Mouse (Mus musculus) limb, embryonic 10.5 days (tissue): ENCODE measurements around the gene Rsad2. TPM values are rescaled to one million over a fixed set of nuclear protein-coding genes. Genes with fewer than 3 reads are reported as not detected.

Experiments
- DNase-seq: peaks from one replicate; pipeline ENCODE4 v3.0.0-alpha.2; 2017; ENCODE audit warnings: low spot score
- H3K27ac ChIP-seq: fragments of 300-500 bp; sonication (generic); 2 replicates; pipeline ENCODE4 v1.5.1; 2016; ENCODE audit warnings: mild to moderate bottlenecking
- H3K27me3 ChIP-seq: fragments of 300-500 bp; sonication (generic); 2 replicates; pipeline ENCODE4 v1.6.1; 2016; ENCODE audit warnings: low read depth, mild to moderate bottlenecking; ENCODE audit not compliant: poor library complexity, severe bottlenecking
- H3K36me3 ChIP-seq: fragments of 300-500 bp; sonication (generic); 2 replicates; pipeline ENCODE4 v1.6.1; 2016; ENCODE audit warnings: mild to moderate bottlenecking, moderate library complexity
- H3K4me1 ChIP-seq: fragments of 300-500 bp; sonication (generic); 2 replicates; pipeline ENCODE4 v1.6.1; 2016
- H3K4me3 ChIP-seq: fragments of 300-500 bp; sonication (generic); 2 replicates; pipeline ENCODE4 v1.5.1; 2016; ENCODE audit warnings: mild to moderate bottlenecking, moderate library complexity
- H3K9me3 ChIP-seq: fragments of 300-500 bp; sonication (generic); replicated peaks from 2 replicates; pipeline ENCODE4 v1.6.1; 2016; ENCODE audit warnings: mild to moderate bottlenecking
- WGBS: fragments of 180-500 bp; shearing (Covaris S2); methylation state at CpG from one replicate; pipeline ENCODE4 v1.1.7; 2016; 5-methylcytosine and 5-hydroxymethylcytosine counted together
- polyA plus RNA-seq: library from polyadenylated mRNA; unstranded; fragments of >200 nt; fragmentation: Nextera tagmentation; extraction: Ambion mirVana; gene quantifications from 2 replicates; pipeline ENCODE4 v1.2.1, GENCODE M21; 2016

The Rsad2 gene
- polyA plus RNA-seq, 1 experiment from 2014 or later: 0.94 TPM

DNA sequence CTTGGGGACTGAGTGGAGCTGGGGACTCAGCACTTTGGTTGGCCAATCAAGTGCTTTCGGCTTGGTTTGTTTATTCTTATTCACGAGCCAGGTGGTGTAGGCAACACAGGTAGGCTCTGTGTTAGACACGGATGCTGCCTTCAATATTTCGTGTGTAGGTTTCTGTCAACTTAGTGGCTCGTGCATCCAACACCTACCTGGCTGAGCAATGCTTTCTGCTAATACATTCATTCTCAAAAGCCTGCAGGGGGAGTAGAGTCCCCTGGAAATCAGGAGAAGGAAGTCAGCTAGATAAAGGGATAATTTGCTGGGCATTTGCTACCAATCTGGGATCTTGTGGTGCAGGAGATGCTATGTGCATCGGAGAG lies 13.8 kb upstream of the Rsad2 start:
- H3K9me3 ChIP-seq: no peaks in the 10 kb centered on the region
- peaks cover 14% of the 10 kb centered on the region; the same call in 1 of the 2 replicates for H3K27me3 ChIP-seq
- DNase-seq: no peak
- peak overlapping the region; percentile 85 for H3K4me3 ChIP-seq
- peaks cover 15% of the 10 kb centered on the region for H3K4me1 ChIP-seq
- peak overlapping the region; percentile 91 for H3K27ac ChIP-seq
- WGBS: 37% methylated on average over 6 of the region's 6 CpGs
- no peaks in the 10 kb centered on the region for H3K36me3 ChIP-seq

DNA sequence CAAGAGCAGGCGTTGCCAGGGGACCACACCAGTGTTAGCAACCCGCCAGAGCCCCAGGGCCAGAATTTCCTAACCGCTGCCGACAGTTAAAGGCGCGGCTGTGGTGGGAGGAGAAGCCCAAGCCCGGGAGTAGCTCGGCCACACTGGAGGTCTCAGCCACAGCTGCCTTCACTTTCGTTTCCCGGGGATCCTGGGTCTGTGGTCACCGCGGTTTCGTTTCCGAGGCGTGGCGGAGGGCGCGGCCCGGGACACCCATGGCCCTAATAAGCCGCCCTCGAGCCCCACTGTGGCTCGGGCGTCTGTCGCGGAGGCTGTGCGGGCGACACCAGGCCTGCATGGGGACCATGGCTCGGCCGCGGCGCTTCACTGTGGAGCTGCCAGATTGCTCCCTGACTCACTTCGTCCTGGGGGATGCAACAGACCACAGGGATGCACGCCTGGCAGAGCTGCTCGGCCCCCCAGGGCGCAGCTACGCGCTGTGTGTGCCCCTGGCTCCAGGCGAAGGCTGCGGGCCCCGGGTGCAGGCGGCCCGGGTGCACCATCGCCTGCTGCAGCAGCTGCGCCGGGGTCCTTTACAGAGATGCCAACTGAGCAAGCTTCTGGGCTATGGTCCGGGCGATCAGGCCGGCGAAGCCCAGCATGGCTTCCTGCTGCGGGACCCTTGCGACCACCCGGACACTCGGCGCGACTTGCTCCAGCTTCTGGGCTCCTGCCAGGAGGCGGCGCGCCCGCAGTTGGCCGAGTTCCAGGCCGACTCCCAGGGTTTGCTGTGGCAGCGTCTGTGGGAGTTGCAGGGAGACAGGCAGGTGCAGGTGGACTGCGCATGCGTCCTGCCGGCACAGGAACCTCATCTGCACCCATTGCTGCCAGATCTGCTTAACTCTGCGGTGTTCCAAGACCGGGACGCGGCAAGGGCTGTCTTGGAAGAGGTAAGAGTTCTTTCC lies 13.1 kb upstream of the Rsad2 start, which contains the start of gene Cmpk2:
Gene Cmpk2 (plus strand): TSS at position 107 of the 944 bp plus-strand sequence.
- Histone ChIP-seq H3K27ac (peak within 1 kb of the TSS; percentile 91), H3K9me3 (no peaks in the 10 kb centered on the region), H3K27me3 (peaks cover 14% of the 10 kb centered on the region; the same call in 1 of the 2 replicates), H3K4me1 (peaks cover 15% of the 10 kb centered on the region), H3K4me3 (peak within 1 kb of the TSS; percentile 85), H3K36me3 (no peaks in the 10 kb centered on the region)
- under 1% methylated on average over 69 of the region's 69 CpGs for WGBS
- peak; percentile 85 for DNase-seq

DNA sequence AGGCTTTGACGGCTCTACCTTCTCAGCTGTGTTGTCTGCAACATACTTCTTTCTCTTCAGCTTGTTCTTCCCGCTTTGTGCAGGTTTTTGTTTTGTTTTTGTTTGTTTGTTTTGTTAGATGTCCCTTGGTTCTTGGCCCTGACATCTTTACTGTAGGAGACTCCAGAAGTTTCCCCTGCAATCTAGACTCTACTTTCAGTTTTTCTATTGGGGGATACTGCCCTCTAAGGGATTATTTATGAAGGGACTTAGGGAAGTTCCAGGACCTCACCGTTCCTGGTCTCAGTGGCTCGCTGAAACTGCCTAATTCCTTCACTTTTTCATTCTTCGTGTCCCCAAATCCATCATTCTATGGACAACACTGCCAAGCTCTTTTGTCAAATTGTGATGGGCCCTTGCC lies 9.3 kb upstream of the Rsad2 start:
- WGBS: 77% methylated on average over 5 of the region's 5 CpGs

GRCm38 (mm10) chr12:26460091-26460490 lies 3.8 kb upstream of the Rsad2 start:
- H3K27me3 ChIP-seq: no peaks in the 10 kb centered on the region
- no peaks in the 10 kb centered on the region for H3K36me3 ChIP-seq
- no peak overlapping the region for H3K27ac ChIP-seq
- no peak overlapping the region for H3K4me3 ChIP-seq
- WGBS: 66% methylated on average over 2 of the region's 2 CpGs
- DNase-seq: no peak
- H3K9me3 ChIP-seq: no peaks in the 10 kb centered on the region
- H3K4me1 ChIP-seq: peaks cover 10% of the 10 kb centered on the region

More for the DNA sequence above, 9.3 kb upstream of the Rsad2 start:
- no peak for DNase-seq
- H3K4me3 ChIP-seq: no peak overlapping the region
- H3K36me3 ChIP-seq: no peaks in the 10 kb centered on the region
- peaks cover 15% of the 10 kb centered on the region for H3K4me1 ChIP-seq
- H3K9me3 ChIP-seq: no peaks in the 10 kb centered on the region
- H3K27ac ChIP-seq: no peak overlapping the region
- peaks cover 6% of the 10 kb centered on the region; the same call in 1 of the 2 replicates for H3K27me3 ChIP-seq

- Histone ChIP-seq H3K36me3 (no peaks in the 10 kb centered on the region), H3K4me1 (peaks cover 10% of the 10 kb centered on the region), H3K27me3 (no peaks in the 10 kb centered on the region), H3K27ac (no peak overlapping the region), H3K4me3 (no peak overlapping the region), H3K9me3 (no peaks in the 10 kb centered on the region)
- WGBS: 66% methylated on average over 5 of the region's 5 CpGs
- no peak for DNase-seq
Observed at GRCm38 (mm10) chr12:26454682-26455081, 1.6 kb downstream of the Rsad2 start.

- Histone ChIP-seq H3K9me3 (no peaks in the 10 kb centered on the region), H3K36me3 (no peaks in the 10 kb centered on the region), H3K4me3 (no peak overlapping the region), H3K4me1 (peaks cover 10% of the 10 kb centered on the region), H3K27me3 (no peaks in the 10 kb centered on the region), H3K27ac (no peak overlapping the region)
- 70% methylated on average over 4 of the region's 4 CpGs for WGBS
- no peak for DNase-seq
Observed at GRCm38 (mm10) chr12:26452951-26453350, 3.3 kb downstream of the Rsad2 start.

DNA sequence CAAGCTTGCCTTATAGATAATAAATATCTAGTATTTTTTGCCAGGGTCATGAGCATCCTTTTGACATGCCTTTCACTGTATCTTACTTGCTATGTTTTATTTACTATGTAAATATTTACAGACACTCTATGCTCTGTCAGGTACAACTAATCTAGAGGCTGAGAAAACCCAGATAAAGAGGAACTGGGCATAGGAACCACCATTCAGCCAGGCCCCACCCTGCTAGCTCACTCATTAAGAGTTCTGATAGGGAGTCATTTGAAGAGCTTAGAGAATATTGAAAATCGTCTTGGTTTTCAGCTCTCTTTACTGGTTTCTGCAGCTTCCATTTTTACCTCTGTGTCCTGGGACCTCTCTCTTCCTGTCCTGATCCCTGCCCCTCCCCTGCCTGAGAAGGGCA lies 5.1 kb downstream of the Rsad2 start:
- Histone ChIP-seq H3K27ac (no peak overlapping the region), H3K4me1 (peaks cover 5% of the 10 kb centered on the region), H3K36me3 (no peaks in the 10 kb centered on the region), H3K9me3 (no peaks in the 10 kb centered on the region), H3K4me3 (no peak overlapping the region), H3K27me3 (no peaks in the 10 kb centered on the region)
- DNase-seq: no peak
- WGBS: 76% methylated on average over 1 of the region's 1 CpGs

GRCm38 (mm10) chr12:26449483-26449882 lies 6.8 kb downstream of the Rsad2 start:
- Histone ChIP-seq H3K27me3 (no peaks in the 10 kb centered on the region), H3K27ac (no peak overlapping the region), H3K36me3 (no peaks in the 10 kb centered on the region), H3K4me1 (no peaks in the 10 kb centered on the region), H3K4me3 (no peak overlapping the region), H3K9me3 (no peaks in the 10 kb centered on the region)
- 99% methylated on average over 2 of the region's 2 CpGs for whole genome bisulfite sequencing
- DNase-seq: no peak

- H3K9me3 ChIP-seq: no peaks in the 10 kb centered on the region
- no peaks in the 10 kb centered on the region for H3K27me3 ChIP-seq
- no peaks in the 10 kb centered on the region for H3K4me1 ChIP-seq
- no peak overlapping the region for H3K27ac ChIP-seq
- no peak for DNase-seq
- H3K36me3 ChIP-seq: no peaks in the 10 kb centered on the region
- WGBS: 86% methylated on average over 4 of the region's 4 CpGs
- no peak overlapping the region for H3K4me3 ChIP-seq
Observed at GRCm38 (mm10) chr12:26446377-26447045, 9.7 kb downstream of the Rsad2 start.

- Histone ChIP-seq H3K9me3 (no peaks in the 10 kb centered on the region), H3K27ac (no peak overlapping the region), H3K36me3 (no peaks in the 10 kb centered on the region), H3K4me3 (no peak overlapping the region), H3K27me3 (no peaks in the 10 kb centered on the region), H3K4me1 (no peaks in the 10 kb centered on the region)
- DNase-seq: no peak
- WGBS: 91% methylated on average over 2 of the region's 2 CpGs
Observed at GRCm38 (mm10) chr12:26444511-26444910, 11.7 kb downstream of the Rsad2 start.

DNA sequence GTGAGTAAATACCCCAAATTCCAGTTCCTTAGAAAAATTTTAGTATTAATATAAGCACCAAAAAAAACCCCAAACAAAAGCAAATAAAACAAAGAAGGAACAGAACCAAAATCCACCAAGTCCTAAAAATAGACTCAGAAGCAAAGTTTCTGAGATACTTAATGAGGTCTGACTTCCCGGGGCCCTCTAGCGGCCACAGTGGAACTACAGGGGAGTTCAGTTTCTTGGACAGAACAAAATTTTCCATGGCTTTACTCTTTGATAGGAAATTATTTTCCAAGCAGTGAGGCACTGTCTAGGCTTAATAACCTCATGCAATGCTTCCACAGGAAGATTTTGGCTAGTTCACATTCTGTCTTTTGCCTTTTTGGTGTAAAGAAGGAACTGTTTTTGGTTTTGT lies 12.2 kb downstream of the Rsad2 start:
- Histone ChIP-seq H3K4me3 (no peak overlapping the region), H3K9me3 (no peaks in the 10 kb centered on the region), H3K27ac (no peak overlapping the region), H3K36me3 (no peaks in the 10 kb centered on the region), H3K27me3 (no peaks in the 10 kb centered on the region), H3K4me1 (0 out of 2 replicates have a peak, but pooled peaks cover 3% of the 10 kb centered on the region)
- DNase-seq: peak; percentile 76
- WGBS: 1% methylated on average over 2 of the region's 2 CpGs

- no peaks in the 10 kb centered on the region for H3K36me3 ChIP-seq
- WGBS: 51% methylated on average over 3 of the region's 3 CpGs
- no peaks in the 10 kb centered on the region for H3K9me3 ChIP-seq
- H3K4me1 ChIP-seq: 0 out of 2 replicates have a peak, but pooled peaks cover 9% of the 10 kb centered on the region
- DNase-seq: no peak
- no peaks in the 10 kb centered on the region for H3K27me3 ChIP-seq
- no peak overlapping the region for H3K4me3 ChIP-seq
- H3K27ac ChIP-seq: no peak overlapping the region
Observed at GRCm38 (mm10) chr12:26439366-26439765, 16.9 kb downstream of the Rsad2 start.

DNA sequence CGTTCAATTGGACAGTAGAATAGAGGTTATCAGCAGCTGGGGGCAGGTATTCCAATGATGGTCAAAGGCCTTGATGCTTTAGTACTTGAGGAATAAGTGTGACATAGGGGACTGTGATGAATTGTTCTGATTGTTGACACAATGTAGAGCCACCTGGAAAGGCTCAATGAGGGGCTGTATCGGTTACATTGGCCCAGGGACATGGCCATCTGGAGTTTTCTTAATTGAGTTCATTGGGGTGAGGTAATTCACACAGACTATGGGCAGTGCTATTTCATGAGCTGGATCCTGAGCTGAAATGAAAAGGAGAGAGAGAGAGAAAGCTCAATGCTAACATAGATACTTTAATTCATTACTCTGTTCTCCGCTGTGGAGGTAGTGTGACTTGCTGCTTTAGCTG lies 18.3 kb downstream of the Rsad2 start:
- WGBS: 66% methylated on average over 3 of the region's 3 CpGs
- no peaks in the 10 kb centered on the region for H3K27me3 ChIP-seq
- H3K36me3 ChIP-seq: no peaks in the 10 kb centered on the region
- no peak overlapping the region for H3K27ac ChIP-seq
- no peak overlapping the region for H3K4me3 ChIP-seq
- no peak for DNase-seq
- H3K4me1 ChIP-seq: 0 out of 2 replicates have a peak, but pooled peaks cover 9% of the 10 kb centered on the region
- no peaks in the 10 kb centered on the region for H3K9me3 ChIP-seq
